Mouse (Mus musculus) left cerebral cortex, adult 8-10 months (tissue): ENCODE results near the gene Tmem108. TPM values are rescaled to one million over a fixed set of nuclear protein-coding genes. Genes with fewer than 3 reads are reported as not detected.

Experiments
- DNase-seq, 2 experiments: peaks; one replicate each; pipeline ENCODE4 v3.0.0; 2022; ENCODE audit warnings: low spot score in 2 of 2
- total RNA-seq, 4 experiments: library from RNA; stranded (reverse); gene quantifications; 2 replicates each; pipeline ENCODE4 v1.2.4; 2022

Gene Tmem108
- total RNA-seq, 4 experiments from 2014 or later: 17.0 to 23.1 (median 17.9) TPM

- no peak for DNase-seq
Measured at GRCm38 (mm10) chr9:103591962-103592361, 169.7 kb downstream of the Tmem108 start.

DNA sequence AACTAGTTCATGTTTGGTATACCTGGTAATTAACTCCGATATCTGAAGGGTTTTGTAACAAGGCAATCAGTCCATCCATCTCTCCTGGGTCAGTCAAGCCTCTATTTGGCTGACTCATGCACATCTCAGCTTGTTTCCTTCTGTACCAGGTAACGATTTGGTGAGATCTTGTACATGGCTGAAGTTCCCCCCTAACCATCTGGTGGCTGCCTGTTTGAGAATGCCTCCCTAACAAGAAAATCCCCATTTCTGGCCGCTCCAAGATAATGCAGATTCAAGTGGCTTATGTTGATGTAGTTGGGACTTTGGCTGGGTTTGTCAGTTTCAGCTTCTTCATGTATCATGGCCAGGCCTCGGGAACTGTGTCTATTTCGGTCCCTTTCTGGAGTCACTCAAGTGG, 170.8 kb downstream of the Tmem108 start:
- DNase-seq: no peak

GRCm38 (mm10) chr9:103584865-103585264, 176.8 kb downstream of the Tmem108 start:
- no peak for DNase-seq

DNA sequence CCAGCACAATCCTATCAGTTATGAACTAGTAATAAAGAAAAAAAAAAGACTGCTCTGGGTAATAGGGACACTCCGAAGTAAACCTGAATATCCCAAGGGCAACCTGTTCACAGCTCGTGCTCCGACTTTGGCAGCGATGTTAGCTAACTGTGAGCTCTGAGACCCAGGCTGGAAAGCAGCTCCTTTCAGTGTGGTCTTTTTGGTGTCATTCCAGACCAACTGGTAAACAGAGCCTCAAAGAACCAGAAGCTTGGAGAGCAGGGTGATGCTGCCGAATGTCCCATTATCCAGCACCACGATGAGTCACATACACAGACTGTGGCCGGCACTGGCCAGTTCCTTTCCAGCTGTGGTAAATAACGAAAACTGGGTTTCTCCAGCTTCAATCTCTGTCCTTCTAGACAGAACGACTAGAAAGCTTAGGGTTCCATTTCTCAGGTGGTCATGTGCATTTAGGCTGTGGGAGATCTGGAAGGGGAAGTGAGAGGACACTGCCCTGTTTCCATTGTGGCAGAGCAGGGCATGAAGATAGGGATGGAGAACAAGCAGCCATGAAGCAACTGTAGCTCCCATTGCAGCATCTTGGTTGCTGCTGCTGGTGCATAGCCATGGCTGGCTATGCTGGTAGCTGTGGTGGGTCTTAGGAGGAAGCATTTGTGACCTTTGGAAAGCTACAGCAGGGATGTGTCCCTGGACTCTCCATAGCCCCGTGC, 179.2 kb downstream of the Tmem108 start:
- no peak for DNase-seq

DNA sequence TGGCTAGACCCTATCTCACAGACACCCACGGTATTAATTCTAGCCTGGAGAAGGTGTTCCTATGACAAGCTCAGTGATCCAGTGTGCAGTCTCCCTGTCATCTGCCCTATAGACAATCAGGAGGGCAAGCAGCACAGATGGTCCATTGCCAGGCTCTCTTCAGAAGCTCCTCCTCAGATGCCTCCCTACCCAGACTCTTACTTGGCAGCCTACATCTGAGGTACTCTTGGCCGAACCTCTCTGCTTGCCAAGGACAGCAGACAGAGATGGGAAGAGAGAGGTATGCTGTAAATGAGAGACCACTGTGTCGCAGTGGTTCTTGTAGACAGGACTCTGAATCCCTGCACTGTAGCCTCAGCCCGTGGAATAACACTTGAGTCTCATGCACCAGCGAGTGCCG, 181.0 kb downstream of the Tmem108 start:
- no peak for DNase-seq

DNA sequence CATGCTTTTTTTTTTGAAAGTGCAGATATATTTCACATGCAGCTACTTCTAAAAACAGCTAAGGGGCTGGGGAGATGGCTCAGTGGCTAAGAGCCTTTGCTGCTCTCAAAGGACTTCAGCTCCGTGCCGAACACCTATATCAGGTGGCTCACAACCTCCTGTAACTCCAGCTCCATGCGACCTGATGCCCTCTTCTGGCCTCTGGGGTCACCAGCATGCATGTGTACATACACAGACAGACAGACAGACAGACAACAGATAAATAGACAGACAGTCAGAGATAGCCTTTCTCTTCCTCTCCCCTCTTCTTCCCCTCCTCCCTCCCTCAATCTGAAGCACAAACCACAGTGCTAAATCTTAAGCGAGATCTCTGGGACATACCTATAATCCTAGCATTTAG, 181.5 kb downstream of the Tmem108 start:
- no peak for DNase-seq

GRCm38 (mm10) chr9:103579411-103580026, 182.1 kb downstream of the Tmem108 start:
- no peak for DNase-seq

DNA sequence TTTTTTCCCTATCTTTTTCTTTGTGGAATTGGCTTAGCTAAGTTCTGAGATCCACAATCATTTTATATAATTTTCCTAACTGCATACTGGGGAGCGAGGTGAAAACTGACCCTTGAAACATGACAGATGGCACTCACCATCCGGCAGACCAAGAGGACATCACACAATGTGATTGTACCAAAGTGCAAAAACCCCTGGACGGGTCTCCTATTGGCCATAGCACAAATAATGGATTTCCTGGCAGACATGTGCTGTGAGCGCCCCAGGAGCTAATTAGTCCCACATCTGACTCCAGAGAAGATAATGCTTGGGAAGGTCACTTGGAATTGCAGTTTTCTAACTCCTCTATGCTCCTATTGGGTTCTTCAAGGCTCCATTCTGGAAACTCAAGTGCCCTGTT, 183.9 kb downstream of the Tmem108 start:
- DNase-seq: no peak

- DNase-seq: no peak
Measured at GRCm38 (mm10) chr9:103577181-103577580, 184.5 kb downstream of the Tmem108 start.

GRCm38 (mm10) chr9:103575901-103576300, 185.7 kb downstream of the Tmem108 start:
- no peak for DNase-seq

GRCm38 (mm10) chr9:103573994-103574750, 187.5 kb downstream of the Tmem108 start:
- DNase-seq: no peak

DNA sequence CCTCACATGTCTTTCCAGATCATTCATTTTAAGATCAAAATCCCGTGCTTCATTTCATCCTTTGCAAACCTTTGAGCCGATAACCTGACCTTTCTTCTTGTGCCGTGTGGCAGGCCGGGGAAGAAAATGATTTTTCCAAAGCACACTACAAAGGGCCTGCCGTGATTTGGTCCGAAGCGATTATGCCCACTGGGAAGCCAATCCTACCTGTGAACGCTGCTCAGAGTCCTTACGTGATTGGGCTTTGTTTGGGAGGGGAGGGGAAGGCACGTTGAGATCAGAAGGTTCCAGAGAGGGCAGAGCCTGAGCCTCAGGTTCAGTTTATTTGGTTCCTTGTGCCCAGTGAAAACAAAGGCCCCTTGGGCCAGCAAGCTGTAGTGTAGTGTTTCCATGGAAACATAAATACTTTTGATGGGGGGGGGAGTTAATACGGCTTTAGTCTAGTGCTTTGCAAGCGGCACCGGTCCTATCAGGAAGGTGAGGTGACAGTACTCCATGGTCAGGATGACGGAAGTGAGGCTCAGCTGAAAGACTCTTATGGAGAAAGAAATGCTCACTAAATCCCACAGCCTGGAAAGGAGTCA, 191.4 kb downstream of the Tmem108 start:
- no peak for DNase-seq

DNA sequence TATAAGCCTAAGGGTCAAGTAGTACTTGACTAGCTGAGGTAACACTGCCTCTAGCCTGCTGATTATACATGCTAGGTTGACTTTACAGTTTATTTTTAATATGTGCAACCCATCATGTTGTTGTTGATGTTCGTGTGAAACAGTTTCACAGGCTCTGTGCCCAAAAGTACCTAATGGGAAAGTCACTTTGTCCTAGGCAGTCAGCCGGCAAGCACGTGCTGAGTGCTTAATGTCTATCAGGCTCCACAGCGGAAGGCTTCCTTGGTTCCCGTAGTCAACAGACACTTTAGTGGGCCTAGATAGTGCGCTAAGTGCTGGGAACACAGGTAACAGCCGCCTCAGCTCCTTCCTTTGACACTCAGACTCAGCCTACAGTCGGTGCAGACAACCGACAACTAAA, 192.7 kb downstream of the Tmem108 start:
- no peak for DNase-seq

DNA sequence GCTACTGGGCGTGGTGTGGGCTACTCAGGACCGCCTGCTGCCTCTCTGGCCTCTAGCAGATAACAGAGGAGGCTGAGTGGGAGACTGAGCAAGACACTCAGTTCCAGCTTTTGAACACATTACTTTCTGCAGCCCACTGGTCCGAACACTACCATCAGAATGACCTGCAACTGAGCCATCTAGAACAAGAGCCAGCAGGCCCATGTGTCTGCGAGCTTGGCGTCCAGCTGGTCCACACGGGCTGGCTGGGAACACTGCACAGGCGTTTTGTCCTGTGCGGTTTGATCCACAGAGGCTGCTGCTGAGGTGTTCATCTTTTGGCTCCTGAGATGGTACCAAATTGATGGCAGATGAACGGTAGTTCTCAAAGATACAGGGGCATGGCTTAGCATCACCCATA, 196.5 kb downstream of the Tmem108 start:
- DNase-seq: no peak

- DNase-seq: no peak
Measured at GRCm38 (mm10) chr9:103563864-103564610, 197.6 kb downstream of the Tmem108 start.

GRCm38 (mm10) chr9:103562063-103562462, 199.6 kb downstream of the Tmem108 start:
- DNase-seq: no peak

GRCm38 (mm10) chr9:103558741-103559140, 202.9 kb downstream of the Tmem108 start:
- no peak for DNase-seq

DNA sequence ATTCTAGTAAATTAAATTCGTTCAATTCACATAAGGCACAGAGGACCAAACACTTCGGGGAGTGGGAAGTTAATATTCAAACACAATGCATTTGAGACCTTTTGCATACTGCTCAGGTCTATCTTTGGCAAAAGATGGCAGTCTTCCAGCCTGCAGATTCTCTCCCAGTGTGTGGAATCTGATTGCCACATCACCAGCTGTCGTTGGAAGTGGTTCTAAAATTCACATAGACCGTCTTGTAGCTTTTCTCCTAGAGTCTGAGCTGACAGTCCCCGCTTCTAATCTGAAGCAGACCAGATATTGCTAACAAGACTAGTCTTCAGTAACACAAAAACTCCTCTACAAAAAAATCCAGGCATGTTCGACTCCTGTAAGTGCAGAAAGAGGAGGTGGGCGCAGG, 203.4 kb downstream of the Tmem108 start:
- peak in 1 of 2 experiments; percentile 74 for DNase-seq

DNA sequence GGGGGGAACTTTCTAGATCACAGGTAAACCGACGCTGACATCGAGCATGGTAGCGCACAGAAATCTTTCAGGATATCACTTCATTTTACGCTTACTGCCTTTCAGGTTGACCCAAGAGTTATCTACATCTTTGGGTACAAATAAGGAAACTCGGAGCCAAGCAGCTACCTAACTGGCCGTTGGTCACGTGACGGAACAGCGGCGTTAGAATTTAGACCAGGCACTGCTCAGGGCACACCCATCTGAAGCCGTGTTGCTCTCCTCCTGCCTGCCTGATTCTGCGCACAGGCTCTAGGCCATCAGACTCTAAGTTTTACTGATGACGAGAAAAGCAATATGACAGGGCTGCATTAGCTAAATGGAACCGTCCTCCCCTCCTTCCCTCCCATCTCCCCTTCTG, 204.6 kb downstream of the Tmem108 start:
- no peak for DNase-seq

DNA sequence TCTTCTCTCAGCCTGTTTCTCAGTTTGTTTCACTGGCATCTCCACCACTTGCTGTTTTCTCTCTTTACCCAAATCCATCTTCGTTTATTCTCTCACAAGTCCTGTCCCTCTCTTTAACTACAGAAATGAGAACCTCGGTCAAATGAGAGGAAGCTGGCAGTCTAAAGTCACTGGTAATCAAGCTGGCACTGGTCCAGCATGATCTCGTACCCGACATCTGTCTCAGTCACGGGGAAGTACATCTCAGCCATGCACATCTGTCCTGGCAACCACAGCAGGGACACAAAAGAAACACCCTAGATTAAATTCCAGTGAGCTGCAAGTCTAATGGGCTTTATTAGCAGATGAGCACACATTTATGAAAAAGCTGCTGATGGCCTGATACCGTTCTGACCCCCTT, 206.3 kb downstream of the Tmem108 start:
- DNase-seq: no peak

DNA sequence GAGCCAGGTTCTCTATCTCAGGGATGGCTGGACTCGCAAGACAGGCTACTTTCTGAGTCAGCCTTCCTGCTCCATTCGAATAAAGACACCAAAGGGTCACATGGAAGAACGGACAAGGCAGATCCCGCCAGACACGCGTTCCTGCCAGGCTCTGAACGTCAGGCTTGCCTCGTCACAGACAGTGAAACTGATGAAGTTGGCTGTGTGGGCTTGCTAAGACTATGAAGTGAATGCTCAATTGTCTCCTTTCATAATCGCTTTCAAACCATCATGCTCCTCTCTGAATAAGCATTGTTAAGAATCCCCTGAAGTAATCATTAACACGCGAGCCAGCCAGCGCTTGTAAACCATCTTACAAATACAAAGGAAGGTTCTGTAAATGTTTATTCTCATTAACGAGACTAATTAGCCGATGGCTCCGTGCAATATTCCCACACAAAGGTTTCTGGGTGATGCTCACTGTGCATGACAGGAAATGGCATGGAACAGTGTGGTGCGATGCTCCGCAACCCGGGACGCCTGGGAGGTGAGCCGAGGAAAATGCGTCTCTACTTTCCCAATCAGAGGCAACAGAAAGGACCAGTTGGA, 210.9 kb downstream of the Tmem108 start:
- DNase-seq: no peak
